Mouse (Mus musculus): ENCODE measurements around the gene Eps8. TPM values are rescaled to one million over a fixed set of nuclear protein-coding genes. Genes with fewer than 3 reads are reported as not detected.

The Eps8 gene
- polyA plus RNA-seq, 1 experiment = 0.02 TPM

DNA sequence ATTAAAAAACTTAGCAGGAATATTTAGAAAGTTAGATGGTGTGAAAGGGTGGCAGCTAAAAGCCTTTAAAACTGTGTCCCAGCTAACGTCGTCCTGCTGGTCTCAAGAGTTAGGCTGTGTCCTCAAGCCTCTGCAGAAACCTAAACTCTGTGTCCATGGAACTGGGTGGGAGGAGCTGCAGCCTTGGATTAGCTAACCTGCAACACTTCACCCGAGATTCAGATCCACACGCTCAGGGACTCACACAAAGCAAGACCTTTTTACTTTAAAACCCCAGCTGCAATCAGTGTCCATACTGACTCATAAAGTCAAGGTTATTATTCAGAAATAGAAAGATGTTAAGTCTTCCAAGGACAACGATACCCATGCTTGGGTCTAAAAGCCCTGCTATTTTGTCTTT lies 18.5 kb downstream of the Eps8 start:
- no peaks in the 10 kb centered on the region for H3K36me3 ChIP-seq (ENCODE audit: control insufficient read depth)
- H3K4me3 ChIP-seq (replicated peaks) = no peak overlapping the region
- no peaks in the 10 kb centered on the region for H3K27me3 ChIP-seq (ENCODE audit: control insufficient read depth)
- H3K4me1 ChIP-seq (ENCODE audit: control insufficient read depth) = no peaks in the 10 kb centered on the region
- H3K9me3 ChIP-seq (ENCODE audit: control insufficient read depth, low read length) = no peaks in the 10 kb centered on the region
- TF ChIP-seq TAL1 (IDR thresholded peaks at IDR 0.05; ENCODE audit: low read length) (no peak), GATA1 (IDR thresholded peaks at IDR 0.05; ENCODE audit: low read length) (no peak)

DNA sequence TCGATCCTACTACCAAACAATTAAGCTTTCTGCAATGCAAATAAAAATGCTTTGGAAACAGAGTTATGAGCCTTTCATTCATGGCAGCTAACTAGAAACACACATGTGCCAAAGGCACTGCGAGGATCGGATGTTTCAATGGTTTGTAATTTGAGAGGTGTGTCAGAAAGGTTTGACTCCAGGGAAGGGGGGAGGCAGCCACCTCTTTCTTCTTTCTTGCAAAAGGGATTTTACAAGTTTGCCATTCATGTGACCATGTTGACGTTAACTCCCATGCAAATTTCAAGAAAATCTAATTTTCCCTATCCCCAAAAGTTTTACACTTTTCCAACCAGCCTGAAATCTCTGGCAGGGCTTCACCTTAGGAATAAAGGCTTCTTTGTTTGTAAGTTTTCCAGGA lies 21.1 kb downstream of the Eps8 start:
- TF ChIP-seq GATA1 (IDR thresholded peaks at IDR 0.05; ENCODE audit: low read length) = no peak
- no peak for TF ChIP-seq TAL1 (IDR thresholded peaks at IDR 0.05; ENCODE audit: low read length)
- Histone ChIP-seq H3K4me1 (ENCODE audit: control insufficient read depth) (no peaks in the 10 kb centered on the region), H3K9me3 (ENCODE audit: control insufficient read depth, low read length) (no peaks in the 10 kb centered on the region), H3K27me3 (ENCODE audit: control insufficient read depth) (no peaks in the 10 kb centered on the region), H3K36me3 (ENCODE audit: control insufficient read depth) (no peaks in the 10 kb centered on the region), H3K4me3 (replicated peaks) (no peak overlapping the region)

- no peaks in the 10 kb centered on the region for H3K36me3 ChIP-seq (ENCODE audit: control insufficient read depth)
- H3K4me1 ChIP-seq (ENCODE audit: control insufficient read depth) = no peaks in the 10 kb centered on the region
- no peak overlapping the region for H3K4me3 ChIP-seq (replicated peaks)
- TF ChIP-seq GATA1 (IDR thresholded peaks at IDR 0.05; ENCODE audit: low read length) = no peak
- TF ChIP-seq TAL1 (IDR thresholded peaks at IDR 0.05; ENCODE audit: low read length) = no peak
- H3K9me3 ChIP-seq (ENCODE audit: control insufficient read depth, low read length) = no peaks in the 10 kb centered on the region
- H3K27me3 ChIP-seq (ENCODE audit: control insufficient read depth) = no peaks in the 10 kb centered on the region
Measured at GRCm38 (mm10) chr6:137633121-137633520, 21.6 kb downstream of the Eps8 start.

- Histone ChIP-seq H3K27me3 (ENCODE audit: control insufficient read depth) (no peaks in the 10 kb centered on the region), H3K4me1 (ENCODE audit: control insufficient read depth) (no peaks in the 10 kb centered on the region), H3K4me3 (replicated peaks) (no peak overlapping the region), H3K9me3 (ENCODE audit: control insufficient read depth, low read length) (no peaks in the 10 kb centered on the region), H3K36me3 (ENCODE audit: control insufficient read depth) (no peaks in the 10 kb centered on the region)
- TF ChIP-seq GATA1 (IDR thresholded peaks at IDR 0.05; ENCODE audit: low read length) (no peak), TAL1 (IDR thresholded peaks at IDR 0.05; ENCODE audit: low read length) (no peak)
Measured at GRCm38 (mm10) chr6:137630387-137630786, 24.3 kb downstream of the Eps8 start.

GRCm38 (mm10) chr6:137629603-137630231 lies 25.0 kb downstream of the Eps8 start:
- TF ChIP-seq TAL1 (IDR thresholded peaks at IDR 0.05; ENCODE audit: low read length) (no peak), GATA1 (IDR thresholded peaks at IDR 0.05; ENCODE audit: low read length) (no peak)
- H3K4me1 ChIP-seq (ENCODE audit: control insufficient read depth) = no peaks in the 10 kb centered on the region
- H3K9me3 ChIP-seq (ENCODE audit: control insufficient read depth, low read length) = no peaks in the 10 kb centered on the region

DNA sequence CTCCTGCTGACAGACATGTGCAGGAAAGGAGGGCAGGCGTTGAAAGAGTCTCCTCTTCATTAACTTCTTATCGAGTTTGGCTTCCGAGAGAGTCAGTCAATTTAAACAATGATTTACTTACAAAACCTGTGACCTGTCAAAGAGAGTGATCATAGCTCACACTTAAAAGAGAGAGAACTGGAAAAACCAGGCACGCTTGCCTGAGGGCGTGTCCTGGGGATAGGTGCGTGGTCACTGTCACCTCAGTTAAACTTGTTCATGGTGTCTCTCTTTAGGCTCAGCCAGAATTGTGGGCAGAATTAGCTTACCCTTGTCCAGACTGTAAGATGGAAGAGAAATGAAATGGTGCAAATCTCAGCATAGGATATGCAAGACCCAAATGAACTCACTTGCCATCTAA lies 26.0 kb downstream of the Eps8 start:
- Histone ChIP-seq H3K36me3 (ENCODE audit: control insufficient read depth) (no peaks in the 10 kb centered on the region), H3K4me3 (replicated peaks) (no peak overlapping the region)
- TF ChIP-seq GATA1 (IDR thresholded peaks at IDR 0.05; ENCODE audit: low read length) (no peak), TAL1 (IDR thresholded peaks at IDR 0.05; ENCODE audit: low read length) (no peak)

More at GRCm38 (mm10) chr6:137629603-137630231, 25.0 kb downstream of the Eps8 start:
- Histone ChIP-seq H3K36me3 (ENCODE audit: control insufficient read depth) (no peaks in the 10 kb centered on the region), H3K27me3 (ENCODE audit: control insufficient read depth) (no peaks in the 10 kb centered on the region), H3K4me3 (replicated peaks) (no peak overlapping the region)

DNA sequence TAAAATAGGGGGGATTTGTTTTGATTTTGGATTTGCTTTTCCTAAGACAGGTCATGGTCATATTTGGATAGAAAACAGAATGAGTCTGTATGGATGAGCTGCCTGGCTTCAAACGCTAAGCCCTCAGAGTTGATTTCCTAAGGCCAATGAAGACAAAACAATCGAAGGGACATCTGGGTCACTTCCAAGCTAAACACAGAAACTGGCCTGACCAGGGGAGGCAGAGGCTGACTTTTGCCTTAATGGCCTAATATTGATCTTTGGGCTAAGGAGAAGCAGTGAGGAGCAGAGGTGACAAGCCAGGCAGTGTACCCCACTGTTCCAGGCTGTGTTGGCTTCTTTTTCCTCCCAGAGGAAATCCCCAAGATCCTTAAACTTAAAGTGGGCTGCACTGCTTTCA lies 33.7 kb downstream of the Eps8 start:
- H3K4me3 ChIP-seq (replicated peaks) = no peak overlapping the region
- no peaks in the 10 kb centered on the region for H3K36me3 ChIP-seq (ENCODE audit: control insufficient read depth)
- no peaks in the 10 kb centered on the region for H3K27me3 ChIP-seq (ENCODE audit: control insufficient read depth)
- H3K9me3 ChIP-seq (ENCODE audit: control insufficient read depth, low read length) = no peaks in the 10 kb centered on the region
- no peaks in the 10 kb centered on the region for H3K4me1 ChIP-seq (ENCODE audit: control insufficient read depth)
- no peak for TF ChIP-seq GATA1 (IDR thresholded peaks at IDR 0.05; ENCODE audit: low read length)
- no peak for TF ChIP-seq TAL1 (IDR thresholded peaks at IDR 0.05; ENCODE audit: low read length)

More for the DNA sequence above, 26.0 kb downstream of the Eps8 start:
- Histone ChIP-seq H3K27me3 (ENCODE audit: control insufficient read depth) (no peaks in the 10 kb centered on the region), H3K4me1 (ENCODE audit: control insufficient read depth) (no peaks in the 10 kb centered on the region), H3K9me3 (ENCODE audit: control insufficient read depth, low read length) (no peaks in the 10 kb centered on the region)

DNA sequence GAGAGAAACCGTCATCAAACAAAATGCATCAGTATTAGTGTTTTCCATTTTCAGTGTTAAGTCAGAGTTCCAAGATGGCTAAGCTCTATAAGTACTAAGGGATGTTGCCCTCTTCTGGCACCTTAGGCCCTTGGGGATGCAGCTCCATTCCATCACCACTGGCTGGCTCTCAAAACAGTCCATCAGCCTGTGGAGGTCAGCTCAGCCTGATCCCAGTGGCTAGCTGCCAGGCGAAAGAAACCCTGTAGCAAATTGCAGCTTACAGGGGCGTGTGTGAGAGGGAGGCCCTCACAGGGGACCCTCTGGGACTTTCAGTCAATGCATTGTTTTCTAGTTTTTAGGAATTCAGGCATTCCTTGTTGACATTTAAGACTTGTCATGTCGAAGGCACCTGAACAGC lies 40.8 kb downstream of the Eps8 start:
- H3K4me1 ChIP-seq (ENCODE audit: control insufficient read depth) = no peaks in the 10 kb centered on the region
- TF ChIP-seq GATA1 (IDR thresholded peaks at IDR 0.05; ENCODE audit: low read length) = no peak
- H3K9me3 ChIP-seq (ENCODE audit: control insufficient read depth, low read length) = peaks cover 2% of the 10 kb centered on the region; the same call in 1 of the 2 replicates
- no peaks in the 10 kb centered on the region for H3K27me3 ChIP-seq (ENCODE audit: control insufficient read depth)
- no peaks in the 10 kb centered on the region for H3K36me3 ChIP-seq (ENCODE audit: control insufficient read depth)
- H3K4me3 ChIP-seq (replicated peaks) = no peak overlapping the region

DNA sequence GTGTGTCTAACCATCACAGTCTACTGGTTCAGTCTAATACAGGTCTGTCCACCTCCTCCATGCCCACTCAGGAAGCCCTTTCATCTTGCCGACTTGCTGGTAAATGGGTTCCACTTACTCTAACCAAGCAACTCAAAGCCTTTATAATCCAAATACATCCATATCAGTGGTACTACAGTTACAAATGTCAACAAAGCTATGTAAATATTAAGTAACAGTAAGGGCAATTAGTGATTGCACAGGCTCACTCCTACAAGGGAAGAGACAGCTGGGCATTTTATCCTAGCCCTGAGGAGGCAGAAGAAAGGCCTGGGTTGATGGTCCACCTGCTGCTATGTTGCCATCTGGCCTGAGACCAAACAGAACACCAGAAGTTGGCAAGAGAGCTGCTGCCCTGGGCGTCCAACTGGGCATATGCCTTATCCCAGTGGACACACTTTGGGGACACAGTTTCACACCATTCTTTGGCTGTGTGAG lies 42.6 kb downstream of the Eps8 start:
- H3K36me3 ChIP-seq (ENCODE audit: control insufficient read depth) = no peaks in the 10 kb centered on the region
- no peak for TF ChIP-seq GATA1 (IDR thresholded peaks at IDR 0.05; ENCODE audit: low read length)
- no peak for TF ChIP-seq TAL1 (IDR thresholded peaks at IDR 0.05; ENCODE audit: low read length)
- H3K4me3 ChIP-seq (replicated peaks) = no peak overlapping the region
- H3K27me3 ChIP-seq (ENCODE audit: control insufficient read depth) = no peaks in the 10 kb centered on the region
- H3K4me1 ChIP-seq (ENCODE audit: control insufficient read depth) = no peaks in the 10 kb centered on the region
- peaks cover 2% of the 10 kb centered on the region; the same call in 1 of the 2 replicates for H3K9me3 ChIP-seq (ENCODE audit: control insufficient read depth, low read length)
